Comparison of ENCODE assay signal across 8 mouse cellular contexts in genomic region chr2:75792377-75793203, GRCm38 (mm10). TPM values are rescaled to one million over a fixed set of nuclear protein-coding genes. Genes with fewer than 3 reads are reported as not detected.
A peak's percentile ranks its signal among the peaks of the same experiment; 100 is the strongest.
DNase-seq lines count a peak whose midpoint lies in the region; ATAC-seq and TF ChIP-seq lines count a peak whose summit lies in the region.

No protein-coding gene starts in this region.

- H3K27ac ChIP-seq in hindbrain, embryonic 10.5 days = 0 out of 2 replicates have a peak overlapping the region, but pooled peaks have one; percentile 29
- H3K27ac ChIP-seq in hindbrain, embryonic 11.5 days (ENCODE audit: low read depth, low read length) = no peak overlapping the region
- H3K27ac ChIP-seq in kidney, adult 2 months (ENCODE audit: insufficient read depth, low read depth, low read length) = peak overlapping the region; percentile 7; the same call in 1 of the 2 replicates
- H3K27ac ChIP-seq in hindbrain, embryonic 13.5 days = no peak overlapping the region

- no peak for TF ChIP-seq CTCF in kidney, adult 2 months (conservative IDR thresholded peaks at IDR 0.05; ENCODE audit: insufficient read depth, insufficient read length, low read depth, low read length)

- H3K27me3 ChIP-seq in hindbrain, embryonic 10.5 days (ENCODE audit: insufficient read depth, poor library complexity, severe bottlenecking) = peaks cover 6% of the 10 kb centered on the region; the same call in 1 of the 2 replicates
- H3K27me3 ChIP-seq in hindbrain, embryonic 11.5 days (ENCODE audit: control insufficient read depth, insufficient read depth, low read length) = no peaks in the 10 kb centered on the region
- H3K27me3 ChIP-seq in kidney, adult 2 months (replicated peaks; ENCODE audit: control insufficient read depth, insufficient read depth, low read length) = no peaks in the 10 kb centered on the region
- 0 out of 2 replicates have a peak, but pooled peaks cover 2% of the 10 kb centered on the region for H3K27me3 ChIP-seq in hindbrain, embryonic 13.5 days

- no peak overlapping the region for H3K4me3 ChIP-seq in hindbrain, embryonic 10.5 days
- no peak overlapping the region for H3K4me3 ChIP-seq in hindbrain, embryonic 11.5 days (ENCODE audit: low read depth, low read length)
- H3K4me3 ChIP-seq in kidney, adult 2 months (ENCODE audit: insufficient read depth, low read depth, low read length) = no peak overlapping the region
- H3K4me3 ChIP-seq in hindbrain, embryonic 13.5 days = no peak overlapping the region

- no peak overlapping the region for H3K4me2 ChIP-seq in hindbrain, embryonic 11.5 days (replicated peaks; ENCODE audit: low read depth, low read length)
- H3K4me2 ChIP-seq in hindbrain, embryonic 13.5 days = no peak overlapping the region

- no peaks in the 10 kb centered on the region for H3K36me3 ChIP-seq in hindbrain, embryonic 10.5 days
- no peaks in the 10 kb centered on the region for H3K36me3 ChIP-seq in hindbrain, embryonic 11.5 days (ENCODE audit: control insufficient read depth, insufficient read depth, low read length)
- H3K36me3 ChIP-seq in kidney, adult 2 months (ENCODE audit: control insufficient read depth, insufficient read depth, low read length) = no peaks in the 10 kb centered on the region
- no peaks in the 10 kb centered on the region for H3K36me3 ChIP-seq in hindbrain, embryonic 13.5 days

- H3K9me3 ChIP-seq in hindbrain, embryonic 10.5 days = no peaks in the 10 kb centered on the region
- no peaks in the 10 kb centered on the region for H3K9me3 ChIP-seq in hindbrain, embryonic 11.5 days (ENCODE audit: control insufficient read depth, low read length)
- no peaks in the 10 kb centered on the region for H3K9me3 ChIP-seq in hindbrain, embryonic 13.5 days

- H3K4me1 ChIP-seq in hindbrain, embryonic 10.5 days (replicated peaks) = peaks cover 11% of the 10 kb centered on the region
- no peaks in the 10 kb centered on the region for H3K4me1 ChIP-seq in hindbrain, embryonic 11.5 days (replicated peaks; ENCODE audit: control insufficient read depth, insufficient read depth, low read length)
- peaks cover 7% of the 10 kb centered on the region; the same call in 1 of the 2 replicates for H3K4me1 ChIP-seq in kidney, adult 2 months (ENCODE audit: control insufficient read depth, insufficient read depth, low read length)
- H3K4me1 ChIP-seq in hindbrain, embryonic 13.5 days (replicated peaks) = peaks cover 3% of the 10 kb centered on the region; the same call in 1 of the 2 replicates

- no peak overlapping the region for H3K9ac ChIP-seq in hindbrain, embryonic 11.5 days (ENCODE audit: low read depth, low read length)
- H3K9ac ChIP-seq in hindbrain, embryonic 13.5 days = no peak overlapping the region

- no peak for ATAC-seq in hindbrain, embryonic 11.5 days (ENCODE audit: low FRiP score)
- no peak for ATAC-seq in hindbrain, embryonic 13.5 days (ENCODE audit: low FRiP score)

- TF ChIP-seq POLR2A in kidney, adult 2 months (IDR thresholded peaks at IDR 0.05; ENCODE audit: low read depth, low read length) = no peak

- peak; percentile 26 for DNase-seq in hindbrain, embryonic 10.5 days (ENCODE audit: low spot score)
- DNase-seq in hindbrain, embryonic 11.5 days (ENCODE audit: low spot score) = no peak
- peak; percentile 42 for DNase-seq in adrenal gland, postnatal 25 days
- DNase-seq in kidney, adult 2 months = peak; percentile 67
- DNase-seq in lung, postnatal 25 days (ENCODE audit: low spot score) = peak; percentile 58
- peak; percentile 56 for DNase-seq in thymus, postnatal 25 days
- no peak for DNase-seq in frontal cortex, postnatal 10 days (ENCODE audit: low spot score in 2 of 2)

- 56% methylated on average over 12 of the region's 12 CpGs for WGBS in hindbrain, embryonic 10.5 days
- WGBS in hindbrain, embryonic 11.5 days = 63% methylated on average over 12 of the region's 12 CpGs
- WGBS in kidney, adult 2 months = 58% methylated on average over 12 of the region's 12 CpGs
- 64% methylated on average over 12 of the region's 12 CpGs for WGBS in hindbrain, embryonic 13.5 days

RNA-seq across cellular contexts. Expression of gene Agps, which starts 39.4 kb away (rescaled TPM):
- polyA plus RNA-seq in hindbrain, embryonic 10.5 days (2016; fragmentation: Nextera tagmentation; extraction: Ambion mirVana) = 38.1 and 50.1 TPM in 2 replicates
- polyA plus RNA-seq in hindbrain, embryonic 11.5 days (2014; fragmentation: Nextera tagmentation; extraction: Ambion mirVana) = 50.7 and 53.4 TPM in 2 replicates
- 39.8 and 46.6 TPM in 2 replicates for total RNA-seq in adrenal gland, postnatal 25 days (2021)
- 13.3 and 14.8 TPM in 2 replicates for polyA plus RNA-seq in kidney, adult 2 months (2012; rRNA removed)
- 32.8 and 32.9 TPM in 2 replicates for polyA plus RNA-seq in hindbrain, embryonic 13.5 days (2015; fragmentation: Nextera tagmentation; extraction: Ambion mirVana)

Comparison
In these comparisons a context has a peak if more than half of its experiments do, and no peak if none do; other contexts are left out.
1. DNase-seq: peak in hindbrain, embryonic 10.5 days (single experiment), adrenal gland, postnatal 25 days (single experiment), kidney, adult 2 months (single experiment), lung, postnatal 25 days (single experiment) and thymus, postnatal 25 days (single experiment); none in hindbrain, embryonic 11.5 days (single experiment) and frontal cortex, postnatal 10 days (0 of 2).
2. H3K27ac ChIP-seq: peak in hindbrain, embryonic 10.5 days (single experiment) and kidney, adult 2 months (single experiment); none in hindbrain, embryonic 11.5 days (single experiment) and hindbrain, embryonic 13.5 days (single experiment).